Mouse (Mus musculus): ENCODE data around the gene 1600015I10Rik. TPM values are rescaled to one million over a fixed set of nuclear protein-coding genes. Genes with fewer than 3 reads are reported as not detected.
"Not testable (repeated sequence)": the region's sequence is repeated elsewhere in the genome, so short reads cannot be mapped to it uniquely, and the experiment has no call there.

Gene 1600015I10Rik
- total RNA-seq (2021): not detected

DNA sequence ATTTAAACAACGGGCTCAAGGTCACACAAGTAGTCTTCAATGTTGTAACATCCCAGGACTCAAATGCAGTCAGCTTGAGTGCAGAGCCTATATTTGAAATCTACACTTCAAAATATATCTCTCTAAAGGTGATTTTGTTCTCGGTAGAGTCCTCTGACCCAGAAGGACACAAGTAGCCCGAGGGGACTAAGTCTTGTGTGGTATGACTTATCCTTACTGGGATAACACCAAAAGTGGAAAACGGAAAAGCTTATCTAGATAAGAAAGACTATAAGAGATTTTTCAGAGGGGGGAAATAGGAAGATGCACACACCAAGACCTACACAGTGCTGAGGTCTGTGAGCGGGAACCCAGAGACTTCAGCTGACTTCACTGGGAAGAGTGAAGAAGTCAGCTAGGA is at the start of gene 1600015I10Rik:
1600015I10Rik (plus strand) TSS at position 301 of the 400 bp plus-strand sequence.
- intact Hi-C loops (cut with DNase I): no loop called here
- no peak for DNase-seq

DNA sequence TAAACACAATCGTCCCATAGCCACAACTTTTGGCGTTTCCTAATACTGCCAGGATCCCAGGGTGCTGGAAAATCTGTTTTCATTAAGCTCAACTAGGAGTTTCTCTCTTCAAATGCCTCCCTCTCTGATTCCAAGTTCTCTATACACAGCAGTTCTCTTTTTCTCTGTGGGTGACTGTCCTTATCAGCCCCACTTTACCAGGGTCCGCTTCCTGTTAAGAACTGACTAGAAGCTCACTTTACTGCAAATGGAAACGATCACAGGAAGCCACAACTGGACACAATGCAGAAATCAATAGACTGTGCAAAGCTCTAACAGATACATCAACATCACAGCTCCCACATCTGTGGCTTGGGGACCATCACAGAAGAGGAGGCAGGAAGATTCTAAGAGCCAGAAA is 35.5 kb upstream of the 1600015I10Rik start:
- intact Hi-C loops (cut with DNase I): no loop called here
- DNase-seq: no peak

DNA sequence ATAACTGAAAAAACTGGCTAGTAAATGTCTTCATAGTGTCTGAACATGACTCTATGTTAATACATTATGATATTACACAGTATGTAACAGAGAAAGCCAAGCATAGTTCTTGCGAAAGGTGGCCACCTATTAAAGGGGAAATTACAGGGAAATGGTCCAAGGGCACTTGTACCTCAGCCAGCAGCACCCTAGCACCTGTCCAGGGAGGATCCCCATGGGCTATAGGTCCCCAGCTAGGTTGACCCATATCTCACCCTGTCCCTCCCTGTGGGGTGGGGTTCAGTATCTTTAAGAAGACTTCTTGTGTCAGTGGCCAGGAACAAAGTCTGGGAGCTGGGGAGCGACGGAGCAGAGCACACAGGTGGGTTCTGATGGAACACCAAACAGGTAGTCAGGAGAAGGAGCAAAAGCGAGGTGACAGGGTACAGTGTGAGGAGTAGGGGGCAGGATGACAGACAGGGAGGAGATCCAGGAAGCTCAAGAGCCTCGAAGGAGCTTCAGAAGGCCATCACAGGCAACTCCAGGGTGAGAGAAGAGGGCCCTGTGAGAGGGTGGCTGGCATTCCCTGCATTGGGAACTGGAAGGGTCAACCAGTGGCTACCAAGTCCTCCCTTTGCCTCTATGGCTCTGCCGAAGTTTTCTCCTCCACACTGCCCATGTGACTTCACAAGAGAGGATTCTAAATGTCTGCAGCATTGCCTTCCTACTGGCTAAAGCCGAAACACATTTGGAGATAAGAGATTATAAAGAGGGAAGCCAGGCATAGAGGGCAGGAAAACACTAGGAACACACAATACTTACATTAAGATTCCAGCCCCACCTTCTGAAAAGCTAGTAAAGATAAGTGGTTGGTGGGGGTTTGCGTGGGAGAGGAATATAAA is 34.5 kb upstream of the 1600015I10Rik start:
- intact Hi-C loops (cut with DNase I): no loop called here
- no peak for DNase-seq

DNA sequence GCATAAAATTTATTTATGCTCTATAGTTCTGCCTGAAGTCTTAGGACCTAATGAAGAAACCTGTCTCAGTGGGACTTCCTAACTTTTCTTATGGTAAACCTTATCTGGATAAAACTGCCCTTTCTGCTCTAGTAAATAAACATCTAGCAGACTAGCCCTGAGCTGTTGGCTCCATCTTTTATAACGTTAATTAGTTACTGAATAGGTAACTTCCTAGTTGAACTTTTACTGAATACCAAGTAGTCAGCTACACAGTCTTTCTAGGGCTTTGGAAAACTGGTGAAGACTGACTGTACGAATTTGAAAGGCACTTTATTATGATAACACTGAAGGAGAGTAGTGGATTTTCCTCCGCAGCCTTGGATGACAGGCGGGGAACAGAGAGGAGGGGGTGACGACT is 33.8 kb upstream of the 1600015I10Rik start:
- no peak for DNase-seq
- intact Hi-C loops (cut with DNase I): no loop called here

DNA sequence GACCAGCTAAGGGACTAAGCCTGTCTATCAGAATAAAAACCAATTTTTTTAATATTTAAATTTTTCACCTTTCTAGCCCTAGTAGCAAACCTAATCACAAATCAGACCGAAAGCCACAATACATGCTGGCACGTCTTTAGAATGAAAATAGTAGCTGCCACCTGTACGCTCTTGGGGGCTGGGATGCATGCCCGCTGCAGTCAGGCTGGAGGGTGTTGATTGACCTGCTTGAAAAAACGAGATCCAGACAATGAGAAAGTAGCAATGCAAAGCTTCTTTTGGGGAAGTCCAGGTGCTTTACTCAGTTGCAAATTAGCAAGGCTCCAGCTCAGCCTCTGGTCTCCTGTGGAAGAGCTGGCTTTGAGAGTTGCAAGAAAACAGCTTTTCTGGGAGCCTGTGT is 32.7 kb upstream of the 1600015I10Rik start:
- DNase-seq: no peak
- intact Hi-C loops (cut with DNase I): no loop called here

DNA sequence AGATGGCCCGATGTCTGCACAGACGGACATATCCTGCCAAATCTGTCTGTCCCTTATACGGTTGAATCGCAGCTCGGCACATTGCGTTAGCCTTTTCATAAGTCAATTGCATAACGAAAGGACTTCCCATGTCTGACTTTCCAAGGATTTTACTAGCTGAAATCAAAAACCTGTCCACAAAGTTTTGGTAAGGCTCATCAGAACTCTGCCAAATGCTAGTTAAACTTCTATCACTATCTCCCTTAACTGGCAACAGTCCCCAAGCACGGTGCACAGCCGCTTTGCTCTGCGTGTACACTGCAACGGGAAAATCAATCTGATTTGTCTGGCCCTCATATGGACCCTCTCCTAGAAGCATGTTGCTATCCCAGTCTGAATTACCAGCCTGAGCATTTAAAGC is 28.4 kb upstream of the 1600015I10Rik start:
- intact Hi-C loops (cut with DNase I); DNase-seq: not testable (repeated sequence)

DNA sequence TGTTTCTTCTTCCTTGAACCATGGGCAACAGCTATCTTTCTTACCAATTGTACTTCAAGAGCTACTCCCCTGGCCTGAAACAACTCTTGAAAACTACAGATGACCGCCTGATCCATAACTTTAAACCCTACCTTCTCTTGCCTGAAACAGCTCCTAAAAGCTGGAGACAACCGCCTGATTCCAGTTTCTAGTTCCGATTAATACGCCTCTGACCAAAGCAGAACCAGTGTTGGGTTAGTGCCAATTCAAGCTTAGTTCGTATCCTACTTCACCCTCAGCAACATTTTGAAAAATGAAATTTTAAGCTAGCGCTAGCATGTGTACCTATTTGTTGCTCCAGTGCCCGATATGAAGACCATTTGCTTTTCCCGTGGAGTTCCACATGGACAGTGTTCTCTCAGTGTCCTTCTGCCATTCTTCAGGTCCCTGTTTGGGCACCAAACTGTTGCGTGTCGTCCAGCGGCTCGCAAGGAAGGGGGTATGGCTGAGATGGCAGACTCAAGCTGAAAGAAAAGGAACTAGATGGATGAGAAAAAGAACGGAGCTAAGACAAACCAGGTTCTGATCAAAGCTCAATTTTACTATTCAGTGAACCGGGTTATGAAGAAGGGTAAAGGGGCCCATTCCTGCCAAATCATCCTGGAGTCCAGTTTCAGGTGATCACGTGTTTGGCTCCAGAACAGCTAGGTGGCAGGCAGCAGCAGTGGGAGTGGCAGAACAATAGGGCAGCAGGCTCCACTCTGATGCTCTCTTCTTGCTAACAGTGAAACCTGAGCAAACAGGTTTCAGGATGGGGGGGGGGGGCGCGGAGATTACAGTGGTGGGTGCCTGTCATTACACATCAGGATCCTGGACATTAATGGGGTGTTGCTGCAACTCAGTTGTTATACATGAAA is 26.9 kb upstream of the 1600015I10Rik start:
- DNase-seq: no peak
- intact Hi-C loops (cut with DNase I): no loop called here

DNA sequence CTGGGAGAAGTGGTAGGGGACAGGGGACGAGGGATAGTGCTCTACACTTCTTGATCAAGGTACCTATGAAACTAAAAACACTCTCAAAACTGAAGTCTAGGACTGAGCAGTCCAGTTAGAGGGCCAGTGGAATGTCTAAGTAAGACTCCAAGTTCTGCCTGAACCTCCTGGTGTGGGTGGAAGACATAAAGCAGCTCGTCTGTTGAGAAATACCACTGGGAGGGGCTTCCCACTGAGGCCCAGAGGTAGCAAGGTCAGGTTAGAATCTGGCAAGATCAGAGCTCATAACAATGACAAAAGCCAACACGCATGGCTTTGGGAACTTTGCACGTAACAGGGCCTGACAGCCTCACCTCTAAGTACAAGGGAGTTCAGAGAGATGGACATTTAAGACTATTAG is 26.3 kb upstream of the 1600015I10Rik start:
- no peak for DNase-seq

DNA sequence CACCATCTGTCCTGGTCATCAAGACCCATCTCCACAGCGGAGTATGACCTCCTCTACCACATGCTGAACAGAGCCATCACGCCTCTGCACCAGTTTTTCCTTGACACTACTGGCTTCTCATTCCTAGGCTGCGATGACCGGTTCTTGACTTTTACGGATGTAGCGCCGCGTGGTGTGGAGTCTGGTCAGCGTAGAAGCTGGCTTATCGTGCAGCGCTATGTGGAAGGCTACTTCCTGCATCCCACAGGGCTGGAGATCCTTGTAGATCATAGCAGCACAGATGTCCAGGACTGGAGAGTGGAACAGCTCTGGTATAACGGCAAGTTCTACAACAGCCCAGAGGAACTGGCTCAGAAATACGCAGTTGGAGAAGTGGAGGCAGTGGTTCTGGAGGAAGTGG is 24.1 kb upstream of the 1600015I10Rik start:
- intact Hi-C loops (cut with DNase I): no loop called here
- no peak for DNase-seq

More for the DNA sequence above, 26.3 kb upstream of the 1600015I10Rik start:
- intact Hi-C loops (cut with DNase I): no loop called here

DNA sequence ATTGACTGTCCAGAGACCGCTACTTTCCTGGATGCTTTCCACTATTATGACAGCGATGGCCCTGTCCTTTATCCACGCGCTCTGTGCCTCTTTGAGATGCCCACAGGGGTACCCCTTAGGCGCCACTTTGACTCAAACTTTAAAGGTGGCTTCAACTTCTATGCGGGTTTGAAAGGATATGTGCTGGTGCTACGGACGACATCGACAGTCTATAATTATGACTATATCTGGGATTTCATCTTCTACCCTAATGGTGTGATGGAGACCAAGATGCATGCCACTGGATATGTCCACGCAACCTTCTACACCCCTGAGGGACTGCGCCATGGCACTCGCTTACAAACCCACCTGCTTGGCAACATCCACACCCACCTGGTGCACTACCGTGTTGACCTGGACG is 23.3 kb upstream of the 1600015I10Rik start:
- no peak for DNase-seq
- intact Hi-C loops (cut with DNase I): no loop called here

DNA sequence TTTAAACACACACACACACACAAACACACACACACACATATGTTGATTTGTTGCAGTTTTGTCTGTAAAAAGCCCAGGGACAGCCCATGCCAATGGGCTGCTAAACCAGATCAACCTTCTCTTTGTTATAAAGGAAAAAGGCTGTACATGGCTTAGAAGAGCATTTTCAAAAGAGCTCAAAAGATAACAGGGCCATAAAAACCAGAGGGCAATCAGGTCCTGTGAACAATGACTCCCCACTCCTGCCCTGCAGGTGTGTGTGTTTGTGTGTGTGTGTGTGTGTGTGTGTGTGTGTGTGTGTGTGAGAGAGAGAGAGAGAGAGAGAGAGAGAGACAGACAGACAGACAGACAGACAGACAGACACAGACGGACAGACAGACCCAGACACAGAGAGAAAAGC is 20.5 kb upstream of the 1600015I10Rik start:
- no peak for DNase-seq
- intact Hi-C loops (cut with DNase I): no loop called here

DNA sequence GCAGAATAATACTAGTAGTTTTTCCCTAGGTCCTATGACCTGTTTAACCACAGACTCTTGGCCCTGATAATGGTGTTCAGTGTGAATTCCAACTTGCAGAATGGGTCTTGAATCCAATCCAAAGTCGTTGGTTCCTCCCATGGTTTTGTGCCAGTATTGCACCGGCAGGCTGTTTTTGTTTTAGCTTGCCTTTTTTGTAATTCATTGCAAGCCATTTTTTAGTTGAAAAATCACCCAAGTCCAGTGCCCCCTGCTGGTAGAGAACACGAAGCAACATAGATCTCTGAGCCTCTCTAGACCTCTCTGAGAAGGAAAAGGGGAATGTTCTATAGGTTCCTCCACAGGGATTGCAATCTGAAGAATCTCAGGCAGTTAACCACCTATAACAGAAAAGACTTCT is 17.7 kb upstream of the 1600015I10Rik start:
- DNase-seq: peak in 1 of 2 experiments; percentile 19
- intact Hi-C loops (cut with DNase I): no loop called here

DNA sequence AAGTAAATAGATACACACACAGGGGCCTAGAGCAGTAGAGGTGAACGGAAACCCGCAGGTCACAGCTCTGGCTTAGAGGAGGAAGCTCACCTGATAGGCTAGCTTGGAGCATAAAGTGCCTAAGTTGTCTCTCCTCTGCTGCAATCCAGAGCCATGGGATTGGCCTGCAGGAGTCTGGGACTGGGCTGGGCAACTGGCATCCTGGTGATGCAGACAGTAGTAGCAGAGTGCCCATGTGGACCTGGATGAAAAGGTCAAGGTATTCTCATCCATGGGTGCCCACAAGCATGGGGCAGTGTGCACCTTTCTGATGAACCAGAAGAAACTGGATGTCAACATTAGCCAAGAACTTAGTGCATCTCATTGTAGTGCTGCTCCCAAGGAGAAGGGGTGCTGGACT is 16.1 kb upstream of the 1600015I10Rik start:
- no peak for DNase-seq
- intact Hi-C loops (cut with DNase I): no loop called here

DNA sequence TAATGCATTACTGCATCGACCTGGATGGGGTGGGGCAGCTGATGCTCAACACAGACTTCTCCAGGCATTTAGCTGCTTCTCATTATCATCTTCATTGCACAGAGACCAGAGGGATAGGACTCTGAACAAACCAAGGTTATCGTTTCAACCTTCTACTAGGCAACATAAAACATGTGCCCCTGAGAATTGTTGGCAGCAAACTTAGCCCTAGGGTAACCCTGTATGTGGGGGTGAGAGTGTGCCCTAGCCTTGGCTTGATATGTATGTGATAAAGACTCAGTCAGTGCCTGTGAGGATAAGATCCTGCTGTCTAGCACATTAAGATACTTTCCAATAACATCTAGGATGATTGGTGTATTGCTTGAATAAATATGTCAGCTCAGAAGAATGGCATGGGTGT is 19.9 kb downstream of the 1600015I10Rik start:
- DNase-seq: no peak
- intact Hi-C loops (cut with DNase I): no loop called here

DNA sequence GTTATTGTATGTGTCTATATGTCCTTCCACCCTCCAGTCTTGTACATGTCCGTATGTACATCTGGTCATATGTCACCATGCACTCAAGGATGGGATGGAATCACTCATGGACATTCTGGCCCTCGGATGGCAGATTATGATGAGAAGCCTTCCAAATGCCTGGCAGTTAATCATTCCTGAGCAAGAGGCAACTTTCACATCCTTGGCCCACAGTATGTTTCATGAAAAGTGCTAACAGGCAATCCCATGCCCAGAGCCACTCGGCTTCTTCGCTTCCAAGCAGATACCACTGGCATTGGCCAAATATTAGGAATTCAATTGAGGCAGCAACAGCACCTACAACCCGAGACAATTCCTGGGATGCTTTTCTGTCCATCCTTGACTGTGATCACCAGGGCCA is 21.0 kb downstream of the 1600015I10Rik start:
- intact Hi-C loops (cut with DNase I): no loop called here

DNA sequence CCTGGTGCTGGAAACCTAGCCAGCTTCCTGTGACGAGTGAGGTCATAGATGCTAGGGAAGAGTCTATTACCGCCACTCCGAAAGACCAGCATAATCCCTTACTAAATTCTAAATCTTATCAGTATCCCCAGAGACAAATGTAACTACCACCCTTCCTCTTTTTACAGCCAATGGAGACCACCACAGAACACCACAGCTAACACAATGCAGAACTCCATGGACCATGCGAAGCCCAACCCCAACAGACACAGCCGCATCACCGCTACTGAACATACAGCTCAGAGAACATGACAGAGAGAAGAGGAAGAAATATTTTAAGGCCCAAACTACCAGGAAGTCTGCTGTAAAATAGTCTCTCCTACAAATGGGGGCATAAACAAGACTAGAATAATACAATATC is 21.9 kb downstream of the 1600015I10Rik start:
- no peak for DNase-seq
- intact Hi-C loops (cut with DNase I): no loop called here

More for the DNA sequence above, 21.0 kb downstream of the 1600015I10Rik start:
- DNase-seq: no peak

DNA sequence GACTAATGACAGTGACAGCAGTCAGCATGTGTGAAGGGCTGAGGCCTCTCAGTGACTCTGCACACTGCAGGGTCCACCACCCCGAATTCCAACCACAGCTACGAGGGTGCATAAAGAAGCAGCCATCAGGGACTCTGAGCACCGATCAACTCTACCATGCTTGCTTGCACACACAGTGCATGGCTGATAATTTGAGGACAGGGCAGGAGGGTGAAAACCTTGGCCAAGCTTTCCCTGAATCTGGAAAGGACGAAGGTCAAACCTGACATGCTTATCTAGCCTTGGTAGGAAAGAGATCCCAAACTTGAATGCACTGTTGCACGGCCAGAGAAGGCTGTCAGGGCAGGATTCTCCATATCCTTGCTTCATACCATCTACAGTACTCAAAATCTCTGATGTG is 23.5 kb downstream of the 1600015I10Rik start:
- no peak for DNase-seq
- intact Hi-C loops (cut with DNase I): no loop called here

DNA sequence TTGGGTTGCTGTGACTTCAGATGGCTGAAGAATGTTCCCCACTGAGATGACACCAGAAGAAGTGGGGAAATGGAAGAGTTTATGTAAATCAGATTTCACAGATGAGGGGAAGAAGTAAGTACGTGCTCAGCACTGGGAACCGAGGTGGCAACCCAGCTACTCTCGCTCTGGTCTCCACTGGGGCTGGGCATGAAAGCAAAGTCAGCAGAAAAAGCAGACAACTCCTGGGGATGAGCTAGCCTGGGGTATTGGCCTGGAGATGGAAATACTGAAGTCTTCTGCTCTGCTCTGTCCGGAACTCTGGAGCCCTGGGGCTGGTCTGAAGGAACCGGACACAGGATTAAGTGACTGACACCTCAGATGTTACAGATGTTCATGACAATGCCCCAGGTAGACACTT is 24.5 kb downstream of the 1600015I10Rik start:
- no peak for DNase-seq
- intact Hi-C loops (cut with DNase I): no loop called here

DNA sequence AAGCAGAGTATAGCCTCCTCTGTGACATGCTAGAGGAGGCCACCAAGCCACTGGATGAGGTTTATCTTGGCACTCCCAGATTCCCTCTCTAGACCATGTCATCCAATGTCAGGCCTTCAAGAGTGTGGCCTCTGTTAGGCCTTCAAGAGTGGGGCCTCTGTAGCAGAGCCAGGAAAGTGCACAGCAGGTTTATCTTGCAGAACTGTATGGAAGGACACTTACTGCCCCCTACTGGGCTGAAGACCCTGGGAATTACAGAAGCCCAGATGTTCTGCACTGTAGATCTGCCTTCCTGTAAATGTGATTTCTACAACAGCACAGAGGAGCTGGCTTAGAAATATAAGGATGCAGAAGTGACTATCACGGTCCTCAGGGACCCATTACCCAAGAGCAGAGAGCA is 25.3 kb downstream of the 1600015I10Rik start:
- intact Hi-C loops (cut with DNase I): loop anchor here (1.0 to 5.0 kb wide), 3 partner anchors 95 to 308 kb away; partner anchors contain the start of gene Gimap8
- peak; percentile 42 to 61 for DNase-seq

DNA sequence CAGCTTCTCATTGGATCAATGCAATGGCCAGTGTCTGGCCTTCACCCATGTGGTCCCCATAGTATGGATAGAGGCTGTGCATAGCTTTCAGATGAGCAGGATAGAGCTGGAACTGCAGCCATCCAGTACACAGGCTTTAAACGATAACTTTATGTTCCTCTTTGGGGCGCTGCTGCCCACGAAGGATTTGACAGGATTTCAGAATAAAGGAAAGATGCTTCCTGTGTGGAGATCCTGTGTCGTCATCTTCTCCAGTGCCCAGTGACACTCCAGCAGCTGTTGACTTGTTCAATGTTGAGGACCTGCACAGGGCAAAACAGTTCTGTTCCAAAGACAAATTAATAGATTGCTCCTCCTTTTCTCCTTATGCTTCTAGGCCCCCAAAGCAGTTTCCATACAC is 27.1 kb downstream of the 1600015I10Rik start:
- DNase-seq: no peak
- intact Hi-C loops (cut with DNase I): loop anchor here (5.0 kb wide), 1 partner anchor 309 kb away; the partner anchor contains the start of gene Gimap8

DNA sequence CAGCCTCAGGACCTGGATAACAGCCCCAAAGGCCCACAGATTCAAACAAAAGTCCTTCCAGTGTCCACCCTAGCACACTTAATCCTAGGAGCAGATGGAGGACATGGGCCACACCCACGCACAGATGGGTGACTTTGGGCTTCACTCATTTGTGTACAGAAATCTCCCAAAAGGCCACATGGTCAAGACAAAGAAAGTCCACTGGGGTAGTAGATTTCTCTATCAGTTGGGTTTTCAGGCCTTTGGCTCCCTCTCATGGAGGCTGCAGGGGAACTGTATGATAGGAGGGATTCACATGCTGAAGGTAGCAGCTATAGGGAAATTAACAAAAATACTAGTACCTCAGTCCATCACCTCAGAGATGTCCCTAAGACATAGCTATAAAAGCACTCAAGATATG is 28.4 kb downstream of the 1600015I10Rik start:
- peak; percentile 8 to 28 for DNase-seq
- intact Hi-C loops (cut with DNase I): loop anchor here (5.0 kb wide), 1 partner anchor 311 kb away; the partner anchor contains the start of gene Gimap8

Measured in heart, postnatal 10 days (tissue).